Mouse (Mus musculus) left cerebral cortex, adult 9 months (tissue): Measurements from ENCODE around the gene Sfta2.

Experiments used
- DNase-seq, 2 experiments: peaks; one replicate each; pipeline ENCODE4 v3.0.0; 2022; ENCODE audit warnings: low spot score in 2 of 2

Gene Sfta2

GRCm38 (mm10) chr17:35592131-35592530 is 9.2 kb upstream of the Sfta2 start:
- no peak for DNase-seq

DNA sequence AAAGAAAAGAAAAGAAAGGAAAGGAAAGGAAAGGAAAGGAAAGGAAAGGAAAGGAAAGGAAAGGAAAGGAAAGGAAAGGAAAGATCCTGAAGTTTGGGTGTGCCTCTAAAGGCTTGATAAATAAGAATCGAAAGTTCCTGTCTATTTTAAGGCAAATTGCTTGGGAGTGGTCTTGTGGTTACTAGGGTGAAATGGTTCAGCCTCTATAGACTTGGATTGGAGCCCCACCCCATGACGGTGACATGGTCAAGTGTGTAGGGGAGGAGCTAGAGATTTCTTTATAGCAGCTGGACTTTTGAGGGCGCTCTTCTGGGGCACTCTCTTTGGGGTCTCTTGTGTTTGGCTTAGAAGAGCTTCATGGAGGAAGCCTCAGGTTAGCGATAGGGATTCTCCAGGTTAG is 7.6 kb upstream of the Sfta2 start:
- DNase-seq: no peak

GRCm38 (mm10) chr17:35594456-35594855 is 6.9 kb upstream of the Sfta2 start:
- no peak for DNase-seq

DNA sequence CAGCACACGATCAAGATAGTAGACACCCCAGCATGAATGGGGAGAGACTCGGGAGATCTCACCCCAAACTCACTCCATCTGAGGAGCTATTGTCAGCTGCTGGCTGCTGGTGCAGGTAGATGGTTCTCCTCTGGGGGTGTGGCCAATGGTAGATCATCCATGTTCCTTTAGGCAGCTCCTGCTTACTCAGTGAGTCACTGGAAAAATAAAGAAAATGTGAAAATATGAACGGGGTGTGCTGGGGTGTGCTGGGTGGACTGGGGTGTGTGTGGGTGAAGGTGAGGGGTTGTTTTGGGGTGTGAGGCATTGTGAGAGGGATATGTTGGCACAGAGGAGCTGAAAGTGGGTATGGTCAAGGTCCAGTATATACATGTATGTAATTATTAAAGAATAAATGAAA is 4.0 kb upstream of the Sfta2 start:
- DNase-seq: no peak

DNA sequence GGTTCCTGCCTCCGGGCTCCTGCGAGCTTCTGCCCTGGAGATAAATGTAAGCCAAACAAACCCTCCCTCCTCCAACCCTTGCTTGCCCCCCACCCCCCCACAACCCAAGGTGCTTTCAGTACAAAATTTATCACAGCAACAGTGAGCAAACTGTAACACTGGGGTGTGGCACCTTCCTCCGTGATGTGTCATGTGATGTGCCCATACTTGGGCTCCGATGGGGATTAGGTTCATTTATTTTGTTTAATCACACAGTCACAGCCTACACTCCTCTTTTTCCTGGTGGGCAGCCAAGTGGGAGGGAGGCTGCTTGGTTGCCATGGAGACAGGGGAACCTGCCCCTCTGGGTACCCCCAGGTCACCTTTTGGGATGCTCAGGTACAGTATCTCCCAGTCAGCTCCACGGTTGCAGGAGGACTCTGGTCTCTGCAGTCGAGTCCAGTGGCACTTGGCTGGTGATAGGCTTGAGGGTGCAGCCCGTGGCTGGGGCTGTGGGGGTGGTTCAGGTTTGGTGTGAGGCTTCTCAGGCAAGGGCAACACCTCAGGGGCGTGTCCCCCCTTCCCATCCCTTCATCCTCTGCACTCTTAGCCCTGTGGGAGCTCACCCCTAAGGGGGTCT is 496 bp downstream of the Sfta2 start:
- DNase-seq: no peak

- no peak for DNase-seq
Measured at GRCm38 (mm10) chr17:35617127-35617526, 15.8 kb downstream of the Sfta2 start.

DNA sequence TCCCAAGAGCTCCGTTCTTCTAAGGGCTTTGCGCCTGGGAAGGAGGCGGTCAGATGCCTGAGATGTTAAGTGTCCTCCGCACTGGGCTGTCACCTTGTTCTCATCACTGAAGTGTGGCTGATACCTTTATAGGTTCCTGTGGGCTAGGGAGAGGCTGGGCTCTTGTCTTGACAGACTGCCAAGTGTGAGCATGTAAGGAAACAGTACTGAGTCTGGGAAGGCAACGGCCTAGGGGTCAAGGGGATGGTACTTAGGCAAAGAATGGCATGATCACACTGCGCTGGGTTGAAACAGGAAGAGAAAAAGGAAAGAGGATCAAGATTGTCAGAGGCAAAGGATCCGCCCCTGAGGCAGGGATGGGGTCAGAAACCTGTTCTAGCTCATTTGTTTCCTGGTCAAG is 25.2 kb downstream of the Sfta2 start, which contains the start of gene Gm9573:
TSS of gene Gm9573 (minus strand) at position 101 of the 400 bp plus-strand sequence.
- DNase-seq: no peak

GRCm38 (mm10) chr17:35633992-35634391 is 32.6 kb downstream of the Sfta2 start:
- DNase-seq: peak; percentile 42 to 77

DNA sequence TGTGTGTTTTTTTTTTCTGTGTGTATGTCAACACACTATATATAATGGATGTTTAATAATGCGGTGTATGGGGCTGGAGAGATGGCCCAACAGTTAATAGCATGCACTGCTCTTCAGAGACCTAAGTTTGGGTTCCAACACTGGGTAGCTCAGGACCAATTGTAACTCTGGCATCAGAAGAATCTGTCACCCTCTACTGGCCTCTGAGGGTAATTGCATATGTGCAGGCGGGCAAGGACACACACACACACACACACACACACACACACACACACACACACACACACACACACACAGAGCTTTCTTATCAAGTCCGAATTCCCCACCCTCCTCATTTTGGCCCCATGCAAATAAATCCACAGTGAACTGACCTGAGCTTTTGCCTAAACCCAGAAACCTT is 33.9 kb downstream of the Sfta2 start:
- peak in 1 of 2 experiments; percentile 21 for DNase-seq

GRCm38 (mm10) chr17:35635699-35636111 is 34.4 kb downstream of the Sfta2 start:
- peak; percentile 67 to 88 for DNase-seq

- DNase-seq: peak in 1 of 2 experiments; percentile 50
Measured at GRCm38 (mm10) chr17:35636363-35636762, 35.0 kb downstream of the Sfta2 start.

- peak in 1 of 2 experiments; percentile 68 for DNase-seq
Measured at GRCm38 (mm10) chr17:35638475-35639190, 37.3 kb downstream of the Sfta2 start.

DNA sequence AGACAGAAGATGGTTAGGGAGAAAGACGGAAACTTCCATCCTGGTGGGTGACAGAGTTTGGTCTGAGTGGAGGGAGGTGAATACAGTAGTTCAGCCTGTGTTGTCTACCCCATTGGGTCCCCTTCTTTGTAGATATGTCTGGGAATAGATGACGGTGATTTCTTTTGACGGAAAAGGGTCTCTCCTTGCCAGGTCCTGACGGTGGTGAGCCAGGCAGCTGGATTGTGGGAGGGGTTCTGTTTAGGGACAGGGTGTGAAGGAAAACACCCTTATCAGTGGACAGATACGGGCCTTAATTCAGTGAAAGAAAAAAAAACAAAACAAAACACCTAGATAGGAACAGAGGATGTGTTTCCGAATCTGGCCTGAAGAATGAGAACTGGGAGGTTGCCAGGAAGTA is 38.0 kb downstream of the Sfta2 start:
- DNase-seq: no peak

- DNase-seq: no peak
Measured at GRCm38 (mm10) chr17:35643609-35644236, 42.4 kb downstream of the Sfta2 start, which contains the start of gene Mucl3. TSS of gene Mucl3 (minus strand) at chr17:35643695.

DNA sequence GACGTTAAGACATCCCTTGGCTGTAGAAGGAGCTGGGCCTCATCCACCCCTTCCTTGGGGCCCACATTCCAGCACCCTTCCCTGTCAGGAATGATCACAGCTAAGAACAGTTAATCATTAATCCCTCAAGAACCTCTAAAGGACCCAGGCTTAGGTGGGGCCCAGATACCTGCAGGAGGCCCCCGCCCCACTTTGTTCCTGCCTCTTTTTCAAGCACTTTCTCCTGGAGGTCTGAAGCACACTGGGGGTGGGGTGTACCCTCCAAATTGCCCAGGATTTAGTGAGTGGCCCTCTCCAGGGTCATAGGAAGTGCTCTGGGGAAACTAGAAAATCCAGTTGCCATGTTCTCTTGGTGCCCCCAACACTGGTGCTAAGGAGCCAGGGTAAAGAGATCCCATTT is 48.1 kb downstream of the Sfta2 start:
- DNase-seq: no peak

DNA sequence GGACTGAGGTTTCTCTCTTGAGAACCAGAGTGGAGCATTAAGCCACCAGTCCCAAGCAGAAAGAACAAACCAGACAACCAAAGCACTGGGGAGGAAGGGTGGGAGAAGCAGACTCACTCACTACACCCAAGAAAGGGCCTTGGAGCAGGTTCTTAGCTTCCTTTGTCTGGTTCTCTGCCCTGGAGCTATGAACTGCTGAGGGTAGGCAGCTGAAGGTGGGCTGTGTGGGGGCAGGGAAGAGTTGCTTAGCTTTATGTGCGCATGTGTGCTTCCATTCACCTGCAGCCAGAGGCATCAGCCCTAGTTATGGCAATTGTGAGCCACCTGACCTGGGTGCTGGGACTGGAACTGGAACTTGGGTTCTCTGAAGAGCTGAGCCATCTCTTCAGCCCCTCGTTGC is 51.7 kb downstream of the Sfta2 start:
- DNase-seq: no peak

DNA sequence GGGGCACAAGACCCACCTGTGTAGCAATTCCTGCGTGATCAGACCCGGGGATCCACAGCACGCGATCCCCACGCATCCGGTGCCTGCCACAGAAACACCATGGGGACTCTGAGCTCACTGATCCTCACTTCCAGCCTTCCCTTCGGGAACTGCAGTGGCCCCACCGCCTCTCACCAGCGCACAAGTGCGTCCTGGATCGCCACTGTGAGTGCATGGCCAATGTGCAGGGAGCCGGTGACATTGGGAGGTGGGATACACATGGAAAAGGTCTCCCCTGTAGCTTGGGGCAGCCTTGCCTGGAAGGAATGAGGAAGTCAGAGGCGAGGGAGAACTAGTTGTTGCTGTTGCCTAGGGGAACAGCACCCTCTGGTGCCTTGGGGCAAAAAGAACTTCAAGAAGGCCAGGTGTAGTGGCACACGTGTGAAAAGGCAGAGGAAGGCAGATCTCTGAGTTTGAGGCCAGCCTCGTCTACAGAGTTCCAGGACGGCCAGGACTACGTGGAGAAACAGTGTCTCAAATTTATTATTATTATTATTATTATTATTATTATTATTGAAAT is 64.7 kb downstream of the Sfta2 start:
- DNase-seq: peak in 1 of 2 experiments; percentile 44

DNA sequence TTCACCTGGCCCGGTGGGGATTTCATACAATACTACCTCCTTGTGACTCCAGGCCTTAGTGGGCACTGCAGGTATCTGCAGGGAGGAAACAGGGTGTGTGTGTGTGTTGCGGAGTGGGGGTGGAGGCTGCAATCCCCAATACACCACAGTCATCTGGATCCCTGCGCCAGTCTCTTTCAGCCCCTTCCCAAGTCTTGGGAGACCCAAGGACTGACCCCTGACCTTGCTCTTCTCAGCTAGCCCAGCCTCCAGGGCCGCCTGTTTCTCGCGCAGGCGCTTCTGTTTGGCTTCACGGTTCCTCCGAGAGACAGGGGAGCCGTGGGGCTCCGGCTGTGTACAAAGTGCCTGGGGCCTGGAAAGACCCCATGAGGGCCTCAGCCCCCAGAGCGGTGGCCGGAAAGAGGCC is 65.5 kb downstream of the Sfta2 start:
- peak in 1 of 2 experiments; percentile 28 for DNase-seq

DNA sequence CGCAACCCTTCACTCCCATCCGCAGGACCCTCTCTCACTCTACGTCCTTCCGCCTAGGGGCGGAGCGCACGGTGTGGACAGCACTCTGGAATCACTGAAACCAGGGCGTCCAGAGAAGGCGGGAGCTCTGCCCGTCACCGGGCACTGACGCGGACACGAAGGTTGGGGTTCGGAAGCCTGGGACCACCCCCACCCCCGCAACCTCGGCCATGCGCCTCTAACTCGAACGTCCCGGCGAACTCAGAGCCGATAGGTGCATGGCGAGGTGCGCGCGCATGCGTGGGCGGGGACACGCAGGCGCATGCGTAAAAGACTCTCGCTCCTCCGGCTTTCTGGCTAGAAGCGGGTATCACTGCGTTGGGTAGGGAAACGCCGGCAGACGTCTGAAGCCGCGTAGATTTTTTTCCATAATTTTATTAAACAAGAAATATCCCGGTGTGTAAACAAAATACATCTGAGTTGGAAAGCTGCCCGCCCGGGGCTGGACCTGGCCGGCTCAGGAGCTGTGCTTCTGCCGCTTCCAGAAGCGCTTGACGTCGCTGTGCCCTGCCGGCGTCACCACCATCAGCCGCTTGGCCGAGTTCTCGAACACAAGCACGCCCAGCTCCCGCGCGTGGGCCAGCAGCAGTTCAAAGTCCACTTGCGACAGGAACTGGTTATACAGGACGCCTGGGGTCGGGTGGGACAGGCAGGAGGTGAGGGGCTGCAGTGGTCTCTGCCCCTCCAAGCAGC is 66.2 kb downstream of the Sfta2 start, which contains the start of gene Vars2:
TSS of gene Vars2 (minus strand) at position 259 of the 732 bp plus-strand sequence.
- peak; percentile 90 to 97 for DNase-seq

- DNase-seq: no peak
Measured at GRCm38 (mm10) chr17:35669731-35670130, 68.4 kb downstream of the Sfta2 start.

GRCm38 (mm10) chr17:35671846-35672245 is 70.5 kb downstream of the Sfta2 start:
- DNase-seq: no peak

GRCm38 (mm10) chr17:35672527-35672926 is 71.2 kb downstream of the Sfta2 start:
- no peak for DNase-seq
